Comparison of ENCODE assay signal across 9 mouse cellular contexts in the genomic region with DNA sequence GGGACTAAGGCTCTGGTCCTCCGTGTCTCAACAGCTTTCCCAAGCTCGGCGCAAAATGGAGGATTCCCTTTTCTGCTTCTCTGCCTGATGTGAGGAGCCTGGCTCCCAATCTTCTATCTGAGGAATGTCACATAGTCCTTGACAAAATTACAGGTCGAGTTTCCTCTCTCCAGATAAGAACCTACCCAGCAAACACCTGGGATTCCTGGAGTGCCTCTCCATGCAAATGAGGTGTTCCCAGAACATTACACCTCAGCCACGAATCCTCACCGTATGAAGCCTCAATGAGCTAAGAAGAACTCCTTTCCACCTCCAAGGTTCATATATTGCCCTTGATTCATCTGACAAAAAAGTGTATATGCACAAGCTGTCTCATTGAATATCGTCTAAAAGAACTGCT. TPM values are rescaled to one million over a fixed set of nuclear protein-coding genes. Genes with fewer than 3 reads are reported as not detected.
DNase-seq lines count a peak whose midpoint lies in the region; ATAC-seq lines count a peak whose summit lies in the region.
"Had no signal": no experiment of that assay in that cellular context is flagged by ENCODE, and none has a peak within 500 bp of the region (broad histone marks: within the 10 kb centered on the region; RNA-seq: fewer than 3 reads in every experiment).

No protein-coding gene starts in this region.

- intact Hi-C loops in left cerebral cortex, postnatal 14 days (cut with DNase I), result no loop called here

- H3K27ac ChIP-seq in heart, embryonic 14.5 days (replicated peaks in 1 of 2; ENCODE audit: control insufficient read depth in 1 of 2, insufficient read depth in 1 of 2, low read depth in 2 of 2, low read length in 2 of 2), result no peak overlapping the region
- no peak overlapping the region for H3K27ac ChIP-seq in embryonic facial prominence, embryonic 11.5 days (replicated peaks; ENCODE audit: low read depth, low read length)
- no peak overlapping the region for H3K27ac ChIP-seq in intestine, embryonic 14.5 days (ENCODE audit: low read depth)
- H3K27ac ChIP-seq in midbrain, embryonic 13.5 days, result no peak overlapping the region

- peak overlapping the region in 1 of 2 experiments; percentile 43; a peak in 2 of 4 replicates for H3K4me3 ChIP-seq in heart, embryonic 14.5 days (ENCODE audit: control insufficient read depth in 1 of 2, insufficient read depth in 1 of 2, low read depth in 1 of 2, low read length in 2 of 2)
- H3K4me3 ChIP-seq in embryonic facial prominence, embryonic 11.5 days (ENCODE audit: low read depth, low read length), result peak overlapping the region; percentile 34; the same call in 1 of the 2 replicates
- H3K4me3 ChIP-seq in intestine, embryonic 14.5 days (ENCODE audit: low read depth, low read length), result peak overlapping the region; percentile 38
- peak overlapping the region; percentile 40 for H3K4me3 ChIP-seq in midbrain, embryonic 13.5 days (replicated peaks)

- ATAC-seq in heart, embryonic 14.5 days (ENCODE audit: insufficient number of reproducible peaks, insufficient read depth, low FRiP score, low read depth), result no peak
- ATAC-seq in embryonic facial prominence, embryonic 11.5 days (replicated peaks; ENCODE audit: insufficient number of reproducible peaks, low FRiP score, low TSS enrichment, low read depth), result no peak
- ATAC-seq in intestine, embryonic 14.5 days (replicated peaks; ENCODE audit: low FRiP score, low TSS enrichment, low read depth), result no peak
- ATAC-seq in midbrain, embryonic 13.5 days, result no peak

- no peaks in the 10 kb centered on the region for H3K36me3 ChIP-seq in heart, embryonic 14.5 days (ENCODE audit: control insufficient read depth, insufficient read depth, low read length)
- no peaks in the 10 kb centered on the region for H3K36me3 ChIP-seq in embryonic facial prominence, embryonic 11.5 days (replicated peaks; ENCODE audit: control insufficient read depth, insufficient read depth, low read depth, low read length)
- no peaks in the 10 kb centered on the region for H3K36me3 ChIP-seq in intestine, embryonic 14.5 days (ENCODE audit: control insufficient read depth, insufficient read depth, low read length)
- no peaks in the 10 kb centered on the region for H3K36me3 ChIP-seq in midbrain, embryonic 13.5 days

- H3K4me1 ChIP-seq in heart, embryonic 14.5 days (ENCODE audit: control insufficient read depth in 2 of 2, insufficient read depth in 2 of 2, low read length in 2 of 2), result peaks cover 5 to 11% of the 10 kb centered on the region in 2 experiments; a peak in 3 of 4 replicates
- H3K4me1 ChIP-seq in embryonic facial prominence, embryonic 11.5 days (ENCODE audit: control insufficient read depth, insufficient read depth, low read length), result no peaks in the 10 kb centered on the region
- no peaks in the 10 kb centered on the region; the same call in 1 of the 2 replicates for H3K4me1 ChIP-seq in intestine, embryonic 14.5 days (replicated peaks; ENCODE audit: control insufficient read depth, insufficient read depth, low read length)
- peaks cover 8% of the 10 kb centered on the region; the same call in 1 of the 2 replicates for H3K4me1 ChIP-seq in midbrain, embryonic 13.5 days (replicated peaks)

- no peak for DNase-seq in heart, adult 8-10 months (ENCODE audit: low spot score)
- DNase-seq in embryonic facial prominence, embryonic 11.5 days (ENCODE audit: low spot score), result no peak
- no peak for DNase-seq in intestine, embryonic 14.5 days (ENCODE audit: low spot score)
- no peak for DNase-seq in right cerebral cortex, postnatal 4 days
- DNase-seq in left cerebral cortex, postnatal 14 days (ENCODE audit: low spot score in 2 of 2), result no peak
- DNase-seq in kidney, adult 18-20 months, result no peak
- DNase-seq: kidney, adult 2 months had no signal

- H3K9ac ChIP-seq in heart, embryonic 14.5 days (ENCODE audit: low read length), result peak overlapping the region; percentile 54; the same call in 1 of the 2 replicates
- H3K9ac ChIP-seq in embryonic facial prominence, embryonic 11.5 days (replicated peaks; ENCODE audit: low read length), result no peak overlapping the region
- no peak overlapping the region for H3K9ac ChIP-seq in intestine, embryonic 14.5 days (ENCODE audit: low read length)
- peak overlapping the region; percentile 50 for H3K9ac ChIP-seq in midbrain, embryonic 13.5 days (replicated peaks)

- peak overlapping the region; percentile 78 for H3K4me2 ChIP-seq in heart, embryonic 14.5 days (ENCODE audit: low read length)
- H3K4me2 ChIP-seq in embryonic facial prominence, embryonic 11.5 days (ENCODE audit: low read depth, low read length), result no peak overlapping the region; the same call in 1 of the 2 replicates
- H3K4me2 ChIP-seq in intestine, embryonic 14.5 days (ENCODE audit: low read length), result peak overlapping the region; percentile 74
- H3K4me2 ChIP-seq in midbrain, embryonic 13.5 days (replicated peaks), result peak overlapping the region; percentile 62

- 38% methylated on average over 7 of the region's 7 CpGs for WGBS in heart, embryonic 14.5 days
- 42% methylated on average over 7 of the region's 7 CpGs for WGBS in embryonic facial prominence, embryonic 11.5 days
- WGBS in intestine, embryonic 14.5 days, result 42% methylated on average over 7 of the region's 7 CpGs
- WGBS in midbrain, embryonic 13.5 days, result 41% methylated on average over 7 of the region's 7 CpGs

- H3K27me3 ChIP-seq in heart, embryonic 14.5 days (ENCODE audit: control insufficient read depth, insufficient read depth, low read length), result no peaks in the 10 kb centered on the region
- no peaks in the 10 kb centered on the region for H3K27me3 ChIP-seq in embryonic facial prominence, embryonic 11.5 days (ENCODE audit: control insufficient read depth, insufficient read depth, low read length)
- H3K27me3 ChIP-seq in intestine, embryonic 14.5 days (replicated peaks; ENCODE audit: control insufficient read depth, insufficient read depth, low read length), result no peaks in the 10 kb centered on the region
- peaks cover 5% of the 10 kb centered on the region; the same call in 1 of the 2 replicates for H3K27me3 ChIP-seq in midbrain, embryonic 13.5 days

- no peaks in the 10 kb centered on the region for H3K9me3 ChIP-seq in heart, embryonic 14.5 days (ENCODE audit: control insufficient read depth, low read length)
- H3K9me3 ChIP-seq in embryonic facial prominence, embryonic 11.5 days (replicated peaks; ENCODE audit: control insufficient read depth, low read length), result no peaks in the 10 kb centered on the region
- H3K9me3 ChIP-seq in intestine, embryonic 14.5 days (ENCODE audit: control insufficient read depth, low read length), result no peaks in the 10 kb centered on the region
- H3K9me3 ChIP-seq in midbrain, embryonic 13.5 days, result no peaks in the 10 kb centered on the region

RNA-seq across cellular contexts. Expression of gene Chrna1, which starts 19.7 kb away (rescaled TPM):
- 0.09 TPM in 1 of 2 replicates, not detected in the other for polyA plus RNA-seq in heart, embryonic 14.5 days (2014; fragmentation: Nextera tagmentation; extraction: Ambion mirVana)
- total RNA-seq in heart, adult 8-10 months (2022), result under 1 TPM in 3 of 4 experiments, not detected in 1; 0.05 to 0.11 (median 0.06) TPM
- 0.88 and 1.2 TPM in 2 replicates for polyA plus RNA-seq in embryonic facial prominence, embryonic 11.5 days (2014; fragmentation: Nextera tagmentation; extraction: Ambion mirVana)
- 0.08 and 0.20 TPM in 2 replicates for polyA plus RNA-seq in intestine, embryonic 14.5 days (2014; fragmentation: Nextera tagmentation; extraction: Ambion mirVana)
- polyA plus RNA-seq in midbrain, embryonic 13.5 days (2015; fragmentation: Nextera tagmentation; extraction: Ambion mirVana), result 0.12 TPM in 2 replicates
- under 1 TPM; 0.07 to 0.19 TPM for total RNA-seq in left cerebral cortex, postnatal 14 days (2021)
- polyA plus RNA-seq: kidney, adult 2 months had no signal

RNA-seq across cellular contexts. Expression of gene Wipf1, which starts 30.9 kb away (rescaled TPM):
- polyA plus RNA-seq in heart, embryonic 14.5 days (2014; fragmentation: Nextera tagmentation; extraction: Ambion mirVana), result 7.0 and 7.6 TPM in 2 replicates
- 10 to 100 TPM; 11.5 to 14.6 (median 13.3) TPM for total RNA-seq in heart, adult 8-10 months (2022)
- polyA plus RNA-seq in embryonic facial prominence, embryonic 11.5 days (2014; fragmentation: Nextera tagmentation; extraction: Ambion mirVana), result 15.9 and 17.5 TPM in 2 replicates
- polyA plus RNA-seq in intestine, embryonic 14.5 days (2014; fragmentation: Nextera tagmentation; extraction: Ambion mirVana), result 13.6 and 14.4 TPM in 2 replicates
- polyA plus RNA-seq in midbrain, embryonic 13.5 days (2015; fragmentation: Nextera tagmentation; extraction: Ambion mirVana), result 2.0 and 2.5 TPM in 2 replicates
- 1 to 10 TPM; 8.2 to 8.5 TPM for total RNA-seq in left cerebral cortex, postnatal 14 days (2021)

Comparison
In these comparisons a context has a peak if more than half of its experiments do, and no peak if none do; other contexts are left out.
1. H3K9ac ChIP-seq: peak in heart, embryonic 14.5 days (single experiment) and midbrain, embryonic 13.5 days (single experiment); none in embryonic facial prominence, embryonic 11.5 days (single experiment) and intestine, embryonic 14.5 days (single experiment).